Mouse (Mus musculus): ENCODE data around the gene Atg4d.
"Not testable (repeated sequence)": the region's sequence is repeated elsewhere in the genome, so short reads cannot be mapped to it uniquely, and the experiment has no call there.

Atg4d gene

GRCm38 (mm10) chr9:21265000-21265561 lies at the start of gene Atg4d:
Gene Atg4d, plus strand, starts transcription at chr9:21265293.
- peak; percentile 99 for DNase-seq (ENCODE audit: inconsistent age in 2 of 2, low spot score in 1 of 2)

GRCm38 (mm10) chr9:21216050-21216841 lies 48.8 kb upstream of the Atg4d start:
- DNase-seq (ENCODE audit: inconsistent age in 2 of 2, low spot score in 1 of 2) = no peak

DNA sequence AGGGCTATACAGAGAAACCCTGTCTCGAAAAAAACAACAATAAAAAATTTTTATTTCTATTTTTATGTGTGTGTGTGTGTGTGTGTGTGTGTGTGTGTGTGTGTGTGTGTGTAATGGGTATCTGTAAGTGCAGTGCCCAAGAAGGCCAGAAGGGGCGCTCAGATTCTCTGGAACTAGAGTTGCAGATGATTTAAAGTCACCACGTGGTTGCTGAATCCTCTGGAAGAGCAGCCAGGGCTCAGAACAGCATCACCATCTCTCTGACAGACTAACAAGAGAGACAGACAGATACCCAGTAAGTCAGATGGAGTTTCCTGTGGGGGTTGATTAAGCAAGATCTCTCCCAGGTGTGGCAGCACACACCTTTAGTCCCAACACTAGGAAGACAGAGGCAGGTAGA lies 45.3 kb upstream of the Atg4d start:
- no peak for DNase-seq (ENCODE audit: inconsistent age in 2 of 2, low spot score in 1 of 2)

GRCm38 (mm10) chr9:21220490-21221382 lies 44.4 kb upstream of the Atg4d start:
- peak; percentile 95 to 98 for DNase-seq (ENCODE audit: inconsistent age in 2 of 2, low spot score in 1 of 2)

GRCm38 (mm10) chr9:21221383-21221929 lies 43.6 kb upstream of the Atg4d start:
- DNase-seq (ENCODE audit: inconsistent age in 2 of 2, low spot score in 1 of 2) = peak in 1 of 2 experiments; percentile 84

DNA sequence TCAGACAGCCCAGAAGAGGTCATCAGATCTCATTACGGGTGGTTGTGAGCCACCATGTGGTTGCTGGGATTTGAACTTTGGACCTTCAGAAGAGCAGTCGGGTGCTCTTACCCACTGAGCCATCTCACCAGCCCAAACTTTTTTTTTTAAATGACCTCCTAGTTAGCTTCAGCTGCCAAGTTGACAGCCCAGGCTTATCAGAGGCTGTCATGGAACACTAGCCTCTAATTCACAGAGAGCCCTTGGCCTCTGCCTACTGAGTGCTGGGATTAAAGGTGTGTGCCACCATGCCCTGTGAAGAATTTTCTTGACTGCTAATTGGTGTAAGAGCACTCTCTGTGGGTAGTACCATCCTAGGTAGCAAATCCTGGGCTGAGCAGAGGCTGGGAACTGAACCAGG lies 41.6 kb upstream of the Atg4d start:
- not testable (repeated sequence) for DNase-seq (ENCODE audit: inconsistent age in 2 of 2, low spot score in 1 of 2)

DNA sequence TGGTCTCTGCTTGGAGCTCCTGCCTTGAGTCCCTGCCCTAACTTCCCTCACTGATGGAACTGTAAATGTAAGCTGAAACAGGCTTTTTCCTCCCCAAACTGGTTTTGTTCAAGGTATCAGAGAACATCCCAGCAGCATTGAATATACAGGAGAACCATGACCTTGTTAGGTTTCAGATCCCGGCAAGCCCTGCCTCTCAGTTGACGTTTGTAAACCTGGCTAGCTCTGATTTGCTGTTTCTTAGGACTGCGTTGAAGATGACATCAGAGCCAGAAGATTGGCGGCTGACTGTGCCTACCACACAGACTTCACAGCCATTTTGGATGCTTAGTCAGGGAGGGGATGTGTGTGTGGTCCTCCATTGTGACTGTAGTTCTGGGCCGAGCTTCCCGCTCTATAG lies 41.2 kb upstream of the Atg4d start:
- DNase-seq (ENCODE audit: inconsistent age in 2 of 2, low spot score in 1 of 2) = no peak

GRCm38 (mm10) chr9:21224576-21225414 lies 40.3 kb upstream of the Atg4d start:
- peak; percentile 76 to 89 for DNase-seq (ENCODE audit: inconsistent age in 2 of 2, low spot score in 1 of 2)

- DNase-seq (ENCODE audit: inconsistent age in 2 of 2, low spot score in 1 of 2) = no peak
These were observed 39.7 kb upstream of the Atg4d start for GRCm38 (mm10) chr9:21225415-21225758.

DNA sequence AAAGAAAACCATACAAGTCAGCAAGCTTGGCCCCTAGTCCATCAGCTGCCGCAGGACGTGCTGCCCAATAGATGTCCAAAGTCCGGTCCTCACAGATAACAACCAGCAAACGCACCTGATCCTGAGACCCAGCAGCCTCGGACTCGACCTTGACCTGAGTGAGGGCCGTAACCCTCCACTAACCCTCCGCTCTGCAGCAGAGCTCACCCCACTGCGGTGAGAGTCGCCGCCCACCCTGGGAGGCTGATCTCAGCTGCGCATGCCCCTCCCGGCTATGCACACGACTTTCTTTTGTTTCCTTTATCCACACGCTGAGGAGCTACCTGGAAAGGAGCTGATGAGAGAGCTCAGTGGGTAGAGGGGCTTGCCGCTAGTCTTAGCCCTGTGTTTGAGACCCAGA lies 37.8 kb upstream of the Atg4d start:
- DNase-seq (ENCODE audit: inconsistent age in 2 of 2, low spot score in 1 of 2) = no peak

DNA sequence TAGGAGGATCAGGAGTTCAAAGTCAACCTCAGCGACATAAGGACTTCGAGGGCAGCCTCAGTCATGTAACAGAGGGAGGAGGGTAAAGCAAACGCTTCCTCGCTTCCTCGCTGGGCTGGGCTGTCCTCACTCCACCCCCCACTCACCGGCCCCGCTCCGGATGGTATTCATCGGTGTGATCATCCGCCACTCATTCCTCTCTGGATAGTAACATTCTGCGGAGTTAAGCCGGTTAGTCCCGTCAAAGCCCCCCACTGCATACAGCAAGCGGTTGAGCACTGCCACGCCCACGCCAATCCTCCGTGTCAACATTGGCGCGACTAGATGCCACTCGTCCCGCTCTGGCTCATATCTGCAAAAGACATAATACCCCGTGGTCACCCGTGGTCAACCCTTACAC lies 33.5 kb upstream of the Atg4d start:
- peak in 1 of 2 experiments; percentile 31 for DNase-seq (ENCODE audit: inconsistent age in 2 of 2, low spot score in 1 of 2)

GRCm38 (mm10) chr9:21232867-21233266 lies 32.2 kb upstream of the Atg4d start:
- peak in 1 of 2 experiments; percentile 17 for DNase-seq (ENCODE audit: inconsistent age in 2 of 2, low spot score in 1 of 2)

DNA sequence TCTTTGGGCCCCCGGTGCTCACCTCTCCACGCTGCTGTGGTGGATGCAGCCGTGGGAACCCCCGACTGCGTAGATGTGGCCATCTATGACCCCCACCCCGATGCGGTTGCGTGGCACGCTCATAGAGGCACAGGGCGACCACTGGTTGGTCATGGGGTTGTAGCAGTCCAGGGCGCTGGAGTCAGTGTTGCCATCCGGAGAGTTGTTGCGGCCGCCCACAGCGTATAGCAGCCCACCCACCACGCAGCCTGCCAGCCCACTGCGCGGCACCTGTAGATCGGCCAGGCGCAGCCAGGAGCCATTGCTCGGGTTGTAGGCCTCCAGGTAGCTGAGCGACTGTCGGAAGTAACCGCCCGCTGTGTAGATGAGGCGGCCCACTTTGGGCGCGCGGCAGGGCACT lies 31.7 kb upstream of the Atg4d start:
- peak in 1 of 2 experiments; percentile 27 for DNase-seq (ENCODE audit: inconsistent age in 2 of 2, low spot score in 1 of 2)

GRCm38 (mm10) chr9:21233805-21234204 lies 31.3 kb upstream of the Atg4d start:
- DNase-seq (ENCODE audit: inconsistent age in 2 of 2, low spot score in 1 of 2) = peak in 1 of 2 experiments; percentile 20

DNA sequence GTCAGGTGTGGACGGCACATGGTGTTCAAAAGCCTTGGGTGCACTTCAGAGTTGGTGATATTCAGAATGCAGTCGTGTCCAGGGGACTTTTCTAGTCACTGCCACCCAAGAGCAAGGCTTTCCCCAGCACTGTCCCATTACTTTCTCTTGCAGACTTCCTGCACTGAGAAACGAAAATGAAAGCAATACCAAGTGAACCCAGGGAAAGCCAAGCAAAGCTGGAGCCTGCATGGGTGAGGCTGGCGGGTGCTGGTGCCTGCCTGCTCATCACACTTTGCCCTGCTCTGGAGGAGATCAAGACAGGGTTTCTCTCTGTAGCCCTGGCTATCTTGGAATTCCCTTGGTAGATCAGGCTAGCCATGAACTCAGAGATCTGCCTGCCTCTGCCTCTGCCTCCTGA lies 29.8 kb upstream of the Atg4d start:
- DNase-seq (ENCODE audit: inconsistent age in 2 of 2, low spot score in 1 of 2) = peak in 1 of 2 experiments; percentile 60

DNA sequence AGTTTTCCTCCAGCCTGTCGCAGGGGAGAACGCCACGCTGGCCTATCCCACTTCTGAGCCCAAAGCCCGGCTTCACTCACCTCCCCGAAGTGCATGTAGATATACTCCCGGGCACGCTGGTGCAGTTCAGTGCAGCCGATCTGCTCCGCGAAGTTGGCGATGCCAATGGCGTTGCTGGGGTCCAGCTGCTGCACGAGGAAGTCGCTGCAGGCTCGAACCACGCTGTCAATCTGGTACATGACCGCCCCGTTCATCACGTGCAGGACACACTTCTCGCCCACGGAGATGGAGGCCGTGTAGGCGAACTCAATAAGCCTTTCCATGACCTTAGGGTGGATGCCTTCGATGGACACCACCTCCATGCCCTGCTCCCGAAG lies 28.1 kb upstream of the Atg4d start:
- DNase-seq (ENCODE audit: inconsistent age in 2 of 2, low spot score in 1 of 2) = no peak

GRCm38 (mm10) chr9:21237368-21238003 lies 27.6 kb upstream of the Atg4d start:
- peak; percentile 46 to 75 for DNase-seq (ENCODE audit: inconsistent age in 2 of 2, low spot score in 1 of 2)

DNA sequence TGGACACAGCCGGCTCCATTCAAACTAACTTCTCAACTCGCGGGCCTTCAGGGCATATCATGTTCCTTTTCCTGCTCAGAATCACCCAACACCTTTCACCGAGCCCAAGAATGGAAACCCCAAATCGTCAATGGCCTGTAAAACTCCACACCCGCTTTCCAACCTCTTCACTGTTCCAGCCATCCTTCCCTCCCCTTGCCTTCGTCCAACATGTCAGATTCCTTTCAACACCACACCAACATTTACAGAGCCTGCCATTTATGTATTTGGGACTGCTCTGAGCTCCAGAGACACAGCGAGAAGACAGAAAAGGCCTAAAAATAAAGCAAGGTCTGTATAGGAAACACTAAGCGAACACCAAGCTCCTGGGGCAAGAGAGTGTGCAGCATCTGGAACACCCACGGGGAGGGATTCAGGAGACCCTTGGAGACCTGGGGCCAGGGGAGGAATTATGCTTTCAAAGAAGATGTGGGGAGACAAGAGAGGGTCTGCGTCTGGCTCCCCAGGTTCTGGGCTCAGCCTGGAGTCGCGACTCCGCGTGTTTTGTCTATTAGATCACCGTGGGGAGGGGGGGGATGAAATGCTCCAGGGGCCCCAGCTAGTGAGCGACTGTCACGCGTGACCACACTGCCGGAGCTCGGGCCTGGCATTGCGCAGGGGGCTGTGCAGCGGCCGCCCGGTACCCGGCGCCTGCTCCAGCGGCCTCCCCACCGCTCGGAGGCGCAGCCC lies 26.9 kb upstream of the Atg4d start:
- DNase-seq (ENCODE audit: inconsistent age in 2 of 2, low spot score in 1 of 2) = no peak

- peak; percentile 88 to 97 for DNase-seq (ENCODE audit: inconsistent age in 2 of 2, low spot score in 1 of 2)
These were observed 26.2 kb upstream of the Atg4d start, which contains the start of gene Keap1 for GRCm38 (mm10) chr9:21238733-21239464. Gene Keap1, minus strand, starts transcription at chr9:21239361.

Measured in adrenal gland, adult (tissue).